Mouse (Mus musculus) bone marrow macrophage, adult 2 months (primary cell): ENCODE results near the gene Arid5b.

Experiments
- CTCF ChIP-seq: IDR thresholded peaks from 2 replicates; pipeline ENCODE4 v1.5.1; 2012; ENCODE audit warnings: low read depth, mild to moderate bottlenecking, low read length, moderate library complexity
- POLR2A ChIP-seq: IDR thresholded peaks from 2 replicates; pipeline ENCODE4 v1.6.1; 2012; ENCODE audit warnings: mild to moderate bottlenecking, low read depth, low read length, borderline replicate concordance

GRCm38 (mm10) chr10:68214809-68215468 is 63.6 kb downstream of the Arid5b start:
- no peak for TF ChIP-seq POLR2A
- TF ChIP-seq CTCF = no peak
